Mouse (Mus musculus): ENCODE measurements at regions not wholly inside any gene's neighbourhood (a gene's known extent, or its start where the extent isn't known, plus 50 kb on each side); places are given as distances from the start of the nearest gene placed in this dataset.

- TF ChIP-seq POLR2A (IDR thresholded peaks at IDR 0.05; ENCODE audit: low read depth, low read length) (no peak), CTCF (IDR thresholded peaks at IDR 0.05; ENCODE audit: extremely low read depth, insufficient read length, insufficient replicate concordance, low read depth, low read length) (no peak)
- H3K36me3 ChIP-seq (ENCODE audit: control insufficient read depth, insufficient read depth, low read length) = no peaks in the 10 kb centered on the region
- H3K4me3 ChIP-seq (ENCODE audit: low read depth, low read length) = no peak overlapping the region
- no peaks in the 10 kb centered on the region for H3K4me1 ChIP-seq (ENCODE audit: control insufficient read depth, insufficient read depth, insufficient read length, low read length)
- WGBS = 80% methylated on average over 1 of the region's 1 CpGs
- H3K27me3 ChIP-seq (ENCODE audit: control insufficient read depth, insufficient read depth, low read length) = no peaks in the 10 kb centered on the region
- H3K27ac ChIP-seq (ENCODE audit: insufficient read depth, low read depth, low read length) = no peak overlapping the region
These were observed 49.8 kb upstream of the Wdr75 start for GRCm38 (mm10) chr1:45745136-45745535.

Measured in small intestine, adult 2 months (tissue).